Mouse (Mus musculus) fat pad, adult 2 months (tissue): Measurements from ENCODE around the gene Nprl2.

Experiments
- DNase-seq: peaks from one replicate; pipeline ENCODE4 v3.0.0-alpha.2; 2011; ENCODE audit warnings: low read depth, low spot score; ENCODE audit errors: extremely low read depth

Gene Nprl2

GRCm38 (mm10) chr9:107534408-107535202 lies 7.4 kb upstream of the Nprl2 start:
- no peak for DNase-seq

GRCm38 (mm10) chr9:107538231-107538630 lies 3.8 kb upstream of the Nprl2 start:
- DNase-seq, result no peak

- DNase-seq, result no peak
These were observed 3.3 kb upstream of the Nprl2 start for GRCm38 (mm10) chr9:107538711-107539110.

- no peak for DNase-seq
These were observed 2.1 kb upstream of the Nprl2 start for GRCm38 (mm10) chr9:107539940-107540339.

GRCm38 (mm10) chr9:107540420-107540819 lies 1.6 kb upstream of the Nprl2 start:
- DNase-seq, result no peak

- no peak for DNase-seq
These were observed 1.0 kb upstream of the Nprl2 start for GRCm38 (mm10) chr9:107541005-107541404.

GRCm38 (mm10) chr9:107542352-107542686 lies 293 bp downstream of the Nprl2 start:
- DNase-seq, result no peak

GRCm38 (mm10) chr9:107542721-107543120 lies 695 bp downstream of the Nprl2 start:
- DNase-seq, result no peak

GRCm38 (mm10) chr9:107543299-107543698 lies 1.3 kb downstream of the Nprl2 start:
- DNase-seq, result no peak

- no peak for DNase-seq
These were observed 2.2 kb downstream of the Nprl2 start for GRCm38 (mm10) chr9:107544196-107544700.

GRCm38 (mm10) chr9:107544729-107545128 lies 2.7 kb downstream of the Nprl2 start:
- no peak for DNase-seq

GRCm38 (mm10) chr9:107545199-107545598 lies 3.2 kb downstream of the Nprl2 start:
- DNase-seq, result no peak

GRCm38 (mm10) chr9:107545602-107546001 lies 3.6 kb downstream of the Nprl2 start:
- DNase-seq, result no peak

GRCm38 (mm10) chr9:107547026-107547425 lies 5.0 kb downstream of the Nprl2 start, which contains the start of gene Zmynd10:
Gene Zmynd10 (plus strand): TSS chr9:107547298.
- DNase-seq, result no peak

- no peak for DNase-seq
These were observed 5.9 kb downstream of the Nprl2 start for GRCm38 (mm10) chr9:107547957-107548356.

- no peak for DNase-seq
These were observed 6.8 kb downstream of the Nprl2 start for GRCm38 (mm10) chr9:107548820-107549219.

- DNase-seq, result no peak
These were observed 7.5 kb downstream of the Nprl2 start for GRCm38 (mm10) chr9:107549297-107550074.

- DNase-seq, result no peak
These were observed 8.6 kb downstream of the Nprl2 start for GRCm38 (mm10) chr9:107550491-107551116.

- no peak for DNase-seq
These were observed 9.3 kb downstream of the Nprl2 start, which contains the start of gene Rassf1 for GRCm38 (mm10) chr9:107551117-107551889. Gene Rassf1 (plus strand): TSS chr9:107551555.

- DNase-seq, result no peak
These were observed 9.9 kb downstream of the Nprl2 start for GRCm38 (mm10) chr9:107551890-107552355.
